Mouse (Mus musculus) T-cell, adult 2 months (primary cell): ENCODE results near the gene Nmnat3.
"Not testable (repeated sequence)": the region's sequence is repeated elsewhere in the genome, so short reads cannot be mapped to it uniquely, and the experiment has no call there.

ENCODE experiments used
- DNase-seq: peaks from one replicate; pipeline ENCODE4 v3.0.0; 2022; ENCODE audit warnings: low spot score

The Nmnat3 gene

DNA sequence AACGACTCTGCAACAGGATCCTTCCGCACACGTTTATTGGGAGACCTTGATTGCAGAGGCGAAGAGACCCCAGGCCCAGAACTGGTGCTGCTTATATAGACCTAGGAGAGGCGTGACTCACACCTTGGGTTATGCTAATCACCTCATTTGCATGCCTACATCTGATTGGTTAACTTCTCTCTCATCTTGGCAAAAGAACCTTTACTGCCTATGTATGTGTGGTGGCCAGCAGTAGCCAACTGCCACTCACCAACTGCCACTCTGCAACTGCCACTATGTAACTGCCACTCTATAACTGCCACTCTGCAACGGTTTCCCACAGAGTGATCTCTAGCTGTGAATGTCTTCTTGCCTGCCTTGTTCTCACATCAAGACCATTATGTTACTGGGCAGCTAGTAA, at the start of gene Nmnat3:
Nmnat3 (plus strand) TSS at position 301 of the 400 bp plus-strand sequence.
- not testable (repeated sequence) for DNase-seq

DNA sequence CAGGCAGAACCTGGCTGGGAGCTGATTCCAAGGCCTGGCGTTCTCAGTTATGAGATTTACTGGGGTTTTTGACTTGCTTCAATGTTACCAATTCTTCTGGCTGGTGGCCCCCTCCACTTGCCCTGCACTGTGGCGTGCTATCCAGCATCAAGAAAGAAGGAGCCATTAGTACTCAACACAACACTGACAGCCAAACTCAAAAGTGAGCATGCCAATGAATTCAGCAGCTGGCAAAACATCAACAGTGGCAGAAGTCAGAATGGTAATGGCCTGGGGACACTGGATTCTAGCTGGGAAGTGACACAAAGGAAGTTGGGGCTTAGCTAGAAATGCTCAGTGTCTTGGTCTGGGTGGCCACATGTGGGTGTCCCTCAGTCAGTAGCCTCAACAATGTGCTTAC, 43.8 kb upstream of the Nmnat3 start:
- DNase-seq = no peak

DNA sequence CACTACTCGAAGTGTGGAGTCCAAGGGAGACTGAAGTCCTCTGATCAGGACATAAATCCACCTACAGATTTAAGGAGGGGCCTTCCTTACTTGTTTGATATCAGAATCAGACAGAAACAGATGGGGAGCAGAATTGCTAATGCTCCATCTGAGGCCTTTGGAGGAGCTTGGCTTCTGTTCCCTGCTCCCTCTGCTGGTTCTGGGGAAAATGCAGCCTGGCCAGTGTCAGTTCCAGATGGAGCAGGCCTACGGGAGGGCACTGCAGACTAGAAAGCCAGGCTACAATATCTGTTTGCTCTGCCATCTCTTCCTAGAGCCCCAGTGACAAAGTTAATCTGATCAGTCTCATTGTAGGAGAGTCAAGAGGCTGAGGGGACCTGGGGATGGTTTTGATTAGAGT, 43.0 kb upstream of the Nmnat3 start:
- no peak for DNase-seq

DNA sequence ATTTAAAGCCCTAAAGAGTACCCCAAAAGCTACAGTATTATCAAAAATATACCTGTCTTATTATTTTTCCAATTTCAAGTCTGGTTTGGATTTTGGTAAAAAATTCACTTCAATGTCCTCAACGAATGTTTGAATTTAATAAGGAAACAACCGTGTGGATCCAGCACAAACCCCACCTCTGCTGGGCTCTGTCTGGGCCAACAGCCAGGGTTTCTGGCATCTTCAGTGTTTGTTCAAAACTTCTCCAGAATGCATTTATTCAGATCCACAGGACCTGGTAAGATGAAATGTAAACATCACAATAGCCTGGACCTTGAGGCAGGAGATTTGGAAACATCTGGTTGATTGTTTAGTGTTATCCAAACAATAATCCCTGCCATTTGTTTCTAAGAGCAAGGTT, 42.0 kb upstream of the Nmnat3 start:
- DNase-seq = no peak

DNA sequence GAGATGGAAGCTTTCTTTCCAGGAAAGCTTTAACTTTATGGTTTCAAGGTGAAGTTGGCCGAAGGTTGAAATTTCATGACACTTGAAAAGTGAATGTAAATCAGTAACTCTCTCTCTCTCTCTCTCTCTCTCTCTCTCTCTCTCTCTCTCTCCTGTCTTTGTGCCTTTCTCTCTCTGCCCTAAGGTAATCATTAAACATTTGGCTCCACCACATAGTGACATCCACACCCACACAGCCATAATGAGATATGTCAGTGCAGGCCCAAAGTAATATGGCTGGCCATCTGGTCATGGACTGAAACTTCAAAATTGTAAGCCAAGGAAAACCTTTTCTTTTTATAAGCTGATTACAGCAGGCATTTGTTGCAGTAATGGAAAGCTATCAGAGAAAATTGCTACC, 40.9 kb upstream of the Nmnat3 start:
- DNase-seq = no peak

DNA sequence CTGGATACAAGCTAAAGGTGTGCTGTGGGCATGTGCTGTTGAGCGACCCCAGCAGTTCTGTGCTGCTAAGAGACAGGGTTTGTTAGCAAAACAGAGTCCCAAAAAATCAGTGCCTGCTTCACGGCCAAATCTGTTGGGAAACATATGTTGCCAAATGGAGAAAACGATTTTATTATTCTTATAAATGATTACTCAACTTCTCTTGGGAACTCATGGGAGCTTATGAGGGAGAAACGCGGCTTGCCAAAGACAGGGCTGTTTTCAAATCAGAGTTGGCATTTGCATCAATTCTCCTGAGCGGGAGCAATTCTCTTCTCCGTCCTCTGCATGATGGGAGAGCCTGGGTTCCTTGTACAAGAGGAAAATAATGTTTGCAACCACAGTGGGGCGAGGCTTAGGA, 27.0 kb upstream of the Nmnat3 start:
- no peak for DNase-seq

DNA sequence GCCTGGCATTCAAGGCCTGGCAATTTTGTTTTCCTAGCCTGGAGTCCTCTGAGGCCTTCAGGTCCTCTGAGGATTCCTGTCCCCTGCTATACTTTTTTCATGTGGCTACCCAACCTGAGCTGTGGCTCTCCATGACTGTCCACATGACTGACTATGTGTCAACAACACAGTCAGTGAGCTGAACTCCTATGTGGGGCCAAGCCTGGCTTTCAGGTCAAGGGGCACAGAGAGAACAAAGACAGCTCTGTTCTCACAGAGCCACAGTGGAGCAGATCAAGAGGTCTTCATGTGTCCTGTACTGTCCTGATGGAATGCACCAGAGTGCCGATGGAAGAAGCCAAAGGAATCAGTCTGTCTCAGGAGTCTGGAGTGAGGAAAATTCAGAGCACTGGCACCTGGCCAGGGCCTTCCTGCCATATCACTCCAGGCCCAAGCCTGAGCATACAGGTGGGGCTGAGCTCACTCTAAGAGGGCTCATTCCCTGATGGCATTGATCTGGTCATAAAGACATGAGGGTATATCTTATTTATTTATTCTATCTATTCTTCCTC, 25.7 kb upstream of the Nmnat3 start:
- no peak for DNase-seq

DNA sequence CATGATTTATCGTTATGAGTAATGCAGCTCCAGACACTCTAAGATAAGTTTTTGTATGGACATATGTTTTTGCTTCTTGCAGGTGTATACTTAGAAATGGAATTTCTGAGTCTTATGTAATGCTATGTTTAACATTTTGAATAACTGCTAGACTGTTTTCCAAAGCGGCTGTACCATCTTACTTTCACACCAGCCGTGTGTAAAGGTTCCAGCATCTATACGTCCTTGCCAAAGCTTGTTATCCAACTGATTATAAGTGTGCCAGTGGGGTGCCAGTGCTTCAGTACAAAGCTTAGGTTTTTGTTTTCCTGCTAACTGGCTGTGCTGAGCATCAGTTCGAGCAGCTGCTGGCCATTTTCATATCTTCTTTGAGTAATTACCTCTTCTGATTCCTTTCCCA, 22.3 kb upstream of the Nmnat3 start:
- no peak for DNase-seq

DNA sequence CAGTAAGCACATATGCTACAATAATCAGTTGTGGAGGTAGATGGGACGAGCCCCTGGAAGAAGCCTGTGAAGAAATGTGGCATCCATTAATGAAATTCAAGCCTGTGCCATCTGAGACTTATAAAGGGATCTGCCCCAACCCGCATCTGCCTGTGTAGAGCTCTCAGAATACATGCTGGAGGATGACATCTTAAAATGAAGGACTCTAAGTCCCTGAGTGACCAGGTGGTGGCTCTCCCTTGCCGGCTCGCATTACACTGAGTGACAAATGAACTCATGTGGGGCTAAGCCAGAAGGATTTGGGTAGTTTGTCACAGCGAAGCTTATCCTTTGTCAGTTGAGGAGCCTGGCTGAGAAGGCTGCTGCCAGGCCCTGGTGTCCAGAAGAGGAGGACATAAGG, 14.5 kb upstream of the Nmnat3 start:
- DNase-seq = no peak

DNA sequence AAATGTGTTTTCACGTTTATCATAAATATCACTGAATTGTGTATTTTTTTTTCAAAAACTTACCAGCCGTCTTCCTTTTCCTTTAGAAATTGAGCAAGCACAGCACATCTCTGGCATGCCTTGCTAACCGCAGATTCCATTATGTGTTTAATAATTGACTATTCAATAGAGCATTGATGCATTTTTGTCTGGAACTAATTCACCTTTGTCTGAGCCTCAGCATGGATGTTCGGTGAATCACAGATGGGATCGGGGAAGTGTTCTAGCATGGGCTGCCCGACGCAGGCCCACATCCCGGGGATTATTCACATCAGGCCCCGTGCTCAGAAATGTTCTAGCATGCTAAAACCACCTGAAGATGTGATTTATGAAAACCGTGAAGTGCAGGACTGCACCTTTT, 12.2 kb upstream of the Nmnat3 start:
- DNase-seq = no peak

DNA sequence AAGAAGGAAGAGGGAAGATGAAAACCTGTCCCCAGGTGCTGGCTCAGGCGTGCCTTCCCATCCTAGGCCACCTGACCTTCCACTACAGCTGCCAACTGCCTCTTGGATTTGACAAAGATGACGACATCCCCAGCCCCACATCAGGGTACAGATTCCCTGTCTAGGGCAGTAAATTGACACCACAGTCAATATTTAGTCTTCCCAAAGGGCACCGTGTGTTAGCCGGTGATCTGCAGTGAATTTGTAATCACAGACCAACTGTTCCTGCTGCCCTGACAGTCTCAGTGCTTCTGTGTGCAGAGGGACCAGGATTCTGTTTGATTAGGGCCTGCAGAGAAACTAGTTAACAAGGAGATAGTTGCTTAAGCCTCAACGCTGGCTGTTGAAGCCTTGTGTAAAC, 7.1 kb upstream of the Nmnat3 start:
- no peak for DNase-seq

DNA sequence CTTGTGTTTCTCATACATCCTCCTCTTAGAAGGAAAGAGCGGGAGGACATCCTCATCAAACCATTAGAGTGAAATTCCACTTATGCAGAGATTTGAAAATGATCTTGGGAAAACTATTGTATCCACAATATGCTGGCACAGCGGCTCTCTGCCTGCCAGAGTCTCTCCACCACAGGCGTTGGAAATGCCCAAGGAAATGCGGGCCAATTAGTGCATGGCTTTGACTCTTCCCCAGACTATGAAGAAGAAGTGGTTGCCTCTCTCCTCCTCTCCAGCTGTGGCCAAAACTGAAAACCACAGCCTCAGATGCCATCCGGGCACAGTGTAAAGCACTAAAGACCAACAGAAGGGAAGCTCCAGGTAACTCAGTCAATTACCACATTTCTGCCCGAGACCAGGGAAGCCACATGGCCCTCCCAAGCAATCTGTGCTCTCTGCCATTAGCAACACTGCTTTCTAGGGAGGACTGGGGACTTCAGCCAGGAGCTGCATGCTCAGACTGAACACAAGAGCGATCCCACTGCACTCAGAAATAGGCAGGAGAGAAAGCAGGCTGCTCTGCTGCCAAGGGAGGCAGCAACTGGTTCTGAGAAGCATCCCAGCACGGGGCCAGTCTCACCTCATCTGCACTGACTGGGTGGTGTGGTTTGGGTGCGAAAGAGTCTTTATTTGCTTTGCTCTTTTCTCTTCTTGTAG, 1.5 kb upstream of the Nmnat3 start:
- DNase-seq = no peak

DNA sequence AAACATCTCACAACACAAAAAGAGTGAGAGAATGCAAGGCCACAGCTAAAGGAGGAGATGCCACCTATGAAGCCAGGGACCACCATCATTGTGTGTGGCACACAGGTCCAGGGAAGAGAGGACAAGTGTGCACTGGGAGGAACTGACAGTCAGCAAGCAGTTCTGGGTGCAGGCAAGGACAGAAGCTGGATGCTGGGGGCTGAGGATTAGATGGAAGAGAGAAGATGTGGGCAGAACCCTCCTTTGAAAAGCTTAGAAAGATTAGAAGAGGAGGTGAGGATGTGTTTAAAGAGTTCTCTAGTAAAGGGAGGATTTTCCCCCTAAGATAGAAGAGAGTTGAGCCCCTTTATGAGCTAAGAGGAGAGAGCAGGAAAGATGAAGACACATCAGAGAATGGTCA, 2.4 kb downstream of the Nmnat3 start:
- DNase-seq = no peak

DNA sequence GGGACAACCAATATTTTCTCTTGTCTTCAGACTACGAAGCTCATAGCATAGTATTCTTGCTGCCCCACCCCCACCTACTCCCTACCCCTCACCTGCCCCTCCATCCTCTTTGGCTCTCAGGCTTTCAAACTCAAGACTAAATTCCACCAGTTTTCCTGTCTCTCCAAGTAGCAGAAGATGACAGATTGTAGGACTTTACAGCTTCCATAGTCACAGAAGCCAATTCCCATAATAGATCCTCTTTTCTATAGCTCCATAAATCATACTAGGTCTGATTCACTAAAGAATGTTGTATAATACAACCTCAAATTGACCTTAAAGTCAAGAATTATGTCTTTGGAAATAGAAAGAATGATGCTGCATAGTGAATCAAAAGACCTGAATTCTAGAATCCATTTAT, 3.4 kb downstream of the Nmnat3 start:
- no peak for DNase-seq

DNA sequence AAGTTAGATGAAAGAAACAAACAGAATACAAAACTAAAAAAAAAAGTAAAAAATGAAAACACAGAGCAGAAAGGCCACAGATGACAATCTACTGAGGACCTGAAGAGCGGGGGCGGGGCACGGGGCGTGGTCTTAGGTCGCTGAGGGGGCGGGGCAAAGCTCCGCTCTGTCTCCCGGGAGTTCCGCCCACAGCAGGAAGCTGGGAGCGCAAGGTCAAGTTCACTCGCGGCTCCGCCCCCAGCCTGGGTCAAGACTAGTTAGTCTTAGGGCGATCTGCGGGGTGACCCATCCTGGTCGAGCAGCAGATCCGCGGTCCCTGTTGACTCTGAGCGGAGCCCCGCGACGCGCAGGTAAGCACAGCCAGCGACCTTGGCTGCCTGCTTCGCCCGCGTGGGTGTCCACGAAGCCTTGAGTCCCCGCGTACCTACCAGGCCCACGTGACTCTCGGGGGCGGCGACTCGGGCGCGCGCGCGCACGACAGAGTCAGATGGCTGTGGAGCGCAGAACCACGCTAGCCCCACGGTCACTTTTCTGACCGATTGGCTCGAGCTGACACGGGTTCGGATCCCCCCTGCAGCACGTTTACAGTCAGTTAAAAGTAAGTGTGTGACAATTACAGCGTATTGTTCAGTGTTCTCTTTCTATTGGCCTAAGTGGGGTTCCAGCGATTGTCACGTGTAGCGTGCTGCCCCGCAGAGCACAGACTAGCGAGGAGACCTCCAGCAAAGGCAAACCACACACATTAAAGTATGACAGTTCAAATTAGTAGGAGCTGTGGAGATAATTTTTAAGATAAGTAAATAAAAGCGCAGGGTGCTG, 9.4 kb downstream of the Nmnat3 start:
- DNase-seq = peak; percentile 84

DNA sequence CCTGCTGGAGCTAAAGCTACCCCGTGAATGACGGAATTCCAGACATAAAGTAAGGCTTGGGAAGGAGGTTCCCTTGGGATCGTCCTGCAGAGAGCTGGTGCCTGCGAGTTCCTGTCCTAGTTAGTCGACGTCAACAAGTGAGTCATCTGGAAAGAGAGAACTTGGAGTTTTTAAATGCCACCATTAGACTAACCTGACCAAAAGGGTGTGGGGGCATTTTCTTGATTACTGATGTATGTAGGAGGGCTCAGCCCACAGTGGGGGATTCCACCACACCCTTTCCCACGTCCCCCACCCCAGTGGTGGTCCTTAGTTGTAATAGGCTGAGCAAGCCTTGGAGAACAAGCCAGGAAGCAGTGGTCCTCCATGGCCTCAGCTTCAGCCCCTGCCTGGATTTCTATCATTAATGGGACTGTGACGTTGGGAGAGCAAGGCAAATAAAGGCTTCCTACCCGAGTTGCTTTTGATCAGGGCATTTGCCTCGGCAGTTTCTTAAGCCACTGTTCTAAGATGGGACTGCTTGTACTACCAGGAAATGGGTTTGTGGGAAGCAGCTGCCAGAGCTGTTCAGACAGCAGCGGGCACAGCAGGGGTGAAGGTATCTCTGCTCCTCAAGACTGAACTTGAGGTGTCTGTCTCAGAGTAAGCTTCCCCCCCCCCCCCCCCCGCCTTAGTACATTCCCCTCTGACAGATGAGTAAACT, 10.2 kb downstream of the Nmnat3 start:
- DNase-seq = peak; percentile 26

DNA sequence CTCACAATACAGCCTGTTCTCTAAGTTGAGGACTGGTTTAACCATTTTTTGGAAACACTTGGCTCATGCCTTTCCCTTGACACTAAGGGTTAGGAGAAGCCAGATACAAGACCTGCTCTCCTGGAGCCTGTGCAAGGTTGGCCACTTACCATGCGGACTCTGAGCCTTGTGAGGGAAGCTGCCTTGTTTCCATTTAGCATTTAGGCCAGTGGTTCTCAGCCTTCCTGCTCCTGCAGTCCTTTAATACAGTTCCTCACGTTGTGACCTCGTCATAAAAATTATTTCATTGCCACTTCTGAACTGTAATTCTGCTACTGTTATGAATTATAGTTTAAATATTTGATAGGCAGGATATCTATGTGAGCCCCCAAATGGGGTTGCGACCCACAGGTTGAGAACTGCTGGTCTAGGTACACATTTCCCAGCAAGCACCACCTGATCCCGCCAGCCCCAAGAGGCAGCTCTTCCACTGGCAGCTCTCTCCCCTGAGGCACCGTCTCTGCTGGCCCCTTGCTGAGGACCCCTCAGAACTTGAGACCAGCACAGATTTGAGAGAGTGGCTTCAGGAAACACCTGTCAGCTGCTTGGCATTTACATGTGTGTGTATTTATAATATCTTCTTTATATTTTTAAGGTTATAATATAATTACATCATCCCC, 10.8 kb downstream of the Nmnat3 start:
- DNase-seq = no peak

DNA sequence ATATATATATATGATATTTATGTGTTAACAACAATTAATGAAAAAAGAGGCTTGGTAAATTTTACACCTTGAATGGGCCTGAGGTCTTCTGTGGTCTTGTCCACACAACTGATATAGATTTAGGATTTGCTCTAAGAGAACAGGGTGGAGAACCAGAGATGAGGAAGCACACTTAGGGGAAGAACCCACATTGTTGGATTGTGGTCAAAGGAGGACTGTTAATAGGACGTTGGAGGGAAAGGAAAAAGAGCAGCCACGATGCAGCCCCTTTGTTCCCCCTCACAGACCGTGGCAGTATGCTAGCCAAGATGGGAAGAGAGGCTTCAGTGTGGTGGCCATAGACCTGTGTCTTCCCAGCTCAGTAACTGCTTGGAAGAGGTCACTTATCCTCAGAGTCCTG, 11.5 kb downstream of the Nmnat3 start:
- no peak for DNase-seq

DNA sequence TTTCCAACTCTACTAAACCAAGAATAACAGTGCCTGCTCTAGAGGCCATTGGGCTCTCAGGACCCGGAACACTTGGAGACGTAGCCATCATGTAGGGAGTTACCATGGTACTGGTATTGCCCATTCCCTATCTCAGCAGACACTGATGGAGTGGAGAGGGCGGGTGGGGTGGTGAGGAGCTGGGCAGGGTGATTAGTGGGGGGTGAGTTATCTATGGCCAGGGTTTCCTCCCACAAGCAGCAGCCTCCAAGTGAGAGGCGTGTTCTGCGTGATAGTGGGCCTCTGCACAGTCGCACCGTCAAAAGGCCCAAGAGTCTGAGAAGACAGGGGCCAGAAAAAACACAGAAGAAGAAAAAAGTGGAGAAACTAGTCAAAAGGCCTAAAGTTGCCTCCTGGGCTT, 12.0 kb downstream of the Nmnat3 start:
- no peak for DNase-seq

DNA sequence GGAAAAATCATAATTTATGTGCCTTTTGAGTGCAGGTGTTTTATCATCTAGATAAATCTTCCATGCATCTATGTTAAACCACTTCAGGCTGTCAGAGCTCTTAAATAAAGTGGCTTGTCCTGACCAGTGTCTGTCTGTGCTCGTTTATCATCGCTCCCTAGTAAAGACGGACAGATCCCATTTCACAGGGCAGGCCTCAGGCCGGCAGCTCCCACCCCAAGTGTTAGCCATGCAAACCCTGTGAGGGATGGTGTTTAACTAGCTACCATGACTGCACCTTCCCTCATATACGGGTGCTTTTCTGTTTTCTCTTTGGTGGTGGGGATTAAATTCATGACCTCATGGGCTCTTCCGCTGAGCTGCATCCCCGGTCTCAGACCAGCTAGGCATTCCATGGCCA, 13.3 kb downstream of the Nmnat3 start:
- no peak for DNase-seq

DNA sequence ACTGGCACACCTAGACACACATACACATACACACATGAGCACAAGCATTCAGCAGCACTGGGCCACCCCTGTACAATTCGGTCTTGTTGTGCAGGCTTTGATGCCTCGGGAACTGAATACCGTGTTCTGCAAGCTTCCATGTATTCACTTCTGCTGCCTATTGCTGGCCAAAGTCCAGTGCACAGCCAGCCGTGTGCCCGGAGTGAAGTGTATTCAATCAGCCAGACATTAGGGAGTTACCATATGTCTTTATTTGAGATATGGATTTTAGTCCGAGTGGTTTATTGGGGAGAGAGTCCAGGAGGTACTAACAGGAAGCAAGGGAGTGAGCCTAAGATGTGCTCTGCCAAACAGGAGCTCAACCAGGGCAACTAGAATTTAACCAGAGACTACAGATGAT, 19.8 kb downstream of the Nmnat3 start:
- DNase-seq = no peak

DNA sequence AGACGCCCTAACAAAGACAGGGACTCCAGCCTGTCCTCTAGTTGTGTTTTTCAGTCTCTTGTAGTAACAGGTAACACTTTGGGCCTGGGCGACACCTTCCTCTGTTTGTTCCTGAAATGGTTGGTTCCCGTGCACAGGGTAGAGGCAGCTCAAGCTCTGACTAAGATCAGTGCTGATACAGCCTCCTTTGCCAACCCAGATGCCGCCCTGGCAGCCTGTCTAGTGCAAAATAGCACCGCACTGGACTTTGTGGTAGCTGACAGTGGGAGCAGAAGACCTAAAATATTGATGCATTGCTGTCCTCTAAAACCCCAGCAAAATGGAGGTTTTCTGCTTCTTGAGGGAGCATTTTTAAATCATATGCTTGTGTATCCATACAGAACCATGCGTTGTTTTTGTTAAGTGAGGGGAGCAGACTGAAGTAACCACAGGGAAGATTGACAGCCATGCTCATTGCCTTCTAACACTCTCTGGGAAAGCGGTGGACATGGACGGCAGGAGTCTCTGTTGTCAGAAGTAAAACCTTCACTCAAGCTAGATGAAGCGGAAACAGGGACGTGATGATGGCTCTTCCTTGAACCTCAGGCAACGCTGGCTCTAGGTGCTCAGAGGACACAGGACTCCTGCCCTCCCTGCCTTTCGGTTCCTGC, 24.2 kb downstream of the Nmnat3 start:
- DNase-seq = no peak
